In genomic region chr10:60081905-60082304, GRCm38 (mm10) we compare ENCODE assay signal across 8 mouse cellular contexts. TPM values are rescaled to one million over a fixed set of nuclear protein-coding genes. Genes with fewer than 3 reads are reported as not detected.
DNase-seq lines count a peak whose midpoint lies in the region; ATAC-seq and TF ChIP-seq lines count a peak whose summit lies in the region.

No protein-coding gene starts in this region.

- no peak overlapping the region for H3K9ac ChIP-seq in liver, adult 2 months (ENCODE audit: low read depth, low read length)
- H3K9ac ChIP-seq in heart, embryonic 15.5 days: no peak overlapping the region
- H3K9ac ChIP-seq in forebrain, embryonic 13.5 days: no peak overlapping the region
- H3K9ac ChIP-seq in forebrain, embryonic 14.5 days (ENCODE audit: low read length): no peak overlapping the region

- no peaks in the 10 kb centered on the region for H3K36me3 ChIP-seq in liver, adult 2 months (ENCODE audit: control insufficient read depth, insufficient read depth, low read length)
- no peaks in the 10 kb centered on the region for H3K36me3 ChIP-seq in heart, embryonic 15.5 days
- H3K36me3 ChIP-seq in forebrain, embryonic 13.5 days (ENCODE audit: poor library complexity, severe bottlenecking): no peaks in the 10 kb centered on the region
- no peaks in the 10 kb centered on the region for H3K36me3 ChIP-seq in forebrain, embryonic 14.5 days (ENCODE audit: control insufficient read depth, insufficient read depth, low read length)

- ATAC-seq in heart, embryonic 15.5 days (replicated peaks; ENCODE audit: insufficient number of reproducible peaks, insufficient read depth, low FRiP score, low read depth): peak; percentile 37
- ATAC-seq in forebrain, embryonic 13.5 days: no peak
- ATAC-seq in forebrain, embryonic 14.5 days: no peak

- WGBS in liver, adult 2 months: 50% methylated on average over 5 of the region's 5 CpGs
- WGBS in heart, embryonic 15.5 days: 24% methylated on average over 5 of the region's 5 CpGs
- WGBS in forebrain, embryonic 13.5 days: 59% methylated on average over 5 of the region's 5 CpGs
- WGBS in forebrain, embryonic 14.5 days: 67% methylated on average over 5 of the region's 5 CpGs

- H3K79me2 ChIP-seq in liver, adult 2 months (ENCODE audit: control insufficient read depth, insufficient read depth, low read length): no peaks in the 10 kb centered on the region

- H3K4me1 ChIP-seq in liver, adult 2 months (ENCODE audit: control insufficient read depth, insufficient read depth, low read length): 0 out of 2 replicates have a peak, but pooled peaks cover 5% of the 10 kb centered on the region
- peaks cover 65% of the 10 kb centered on the region for H3K4me1 ChIP-seq in heart, embryonic 15.5 days (replicated peaks)
- H3K4me1 ChIP-seq in forebrain, embryonic 13.5 days: peaks cover 22% of the 10 kb centered on the region
- H3K4me1 ChIP-seq in forebrain, embryonic 14.5 days (ENCODE audit: control insufficient read depth, insufficient read depth, low read length): peaks cover 7% of the 10 kb centered on the region

- no peak overlapping the region for H3K4me3 ChIP-seq in liver, adult 2 months (ENCODE audit: insufficient read depth, low read depth, low read length)
- H3K4me3 ChIP-seq in heart, embryonic 15.5 days: no peak overlapping the region
- no peak overlapping the region for H3K4me3 ChIP-seq in forebrain, embryonic 13.5 days
- H3K4me3 ChIP-seq in forebrain, embryonic 14.5 days (ENCODE audit: low read depth, low read length): no peak overlapping the region

- no peak for TF ChIP-seq POLR2A in liver, adult 2 months (IDR thresholded peaks at IDR 0.05; ENCODE audit: extremely low read depth, insufficient read depth, low read length)

- no peaks in the 10 kb centered on the region for H3K27me3 ChIP-seq in liver, adult 2 months (ENCODE audit: control insufficient read depth, insufficient read depth, low read length)
- peaks cover 3% of the 10 kb centered on the region; the same call in 1 of the 2 replicates for H3K27me3 ChIP-seq in heart, embryonic 15.5 days
- H3K27me3 ChIP-seq in forebrain, embryonic 13.5 days: no peaks in the 10 kb centered on the region
- H3K27me3 ChIP-seq in forebrain, embryonic 14.5 days (replicated peaks; ENCODE audit: control insufficient read depth, insufficient read depth, low read length): no peaks in the 10 kb centered on the region

- no peaks in the 10 kb centered on the region for H3K9me3 ChIP-seq in heart, embryonic 15.5 days (replicated peaks)
- H3K9me3 ChIP-seq in forebrain, embryonic 13.5 days (replicated peaks): no peaks in the 10 kb centered on the region
- no peaks in the 10 kb centered on the region for H3K9me3 ChIP-seq in forebrain, embryonic 14.5 days (replicated peaks; ENCODE audit: control insufficient read depth, low read length)

- no peak overlapping the region for H3K4me2 ChIP-seq in heart, embryonic 15.5 days
- H3K4me2 ChIP-seq in forebrain, embryonic 13.5 days: no peak overlapping the region
- no peak overlapping the region for H3K4me2 ChIP-seq in forebrain, embryonic 14.5 days (ENCODE audit: low read length)

- no peak for TF ChIP-seq CTCF in liver, adult 2 months (IDR thresholded peaks at IDR 0.05; ENCODE audit: low read depth, low read length)

- peak; percentile 13 for DNase-seq in liver, adult 2 months (ENCODE audit: extremely low read depth, low read depth, low spot score)
- no peak for DNase-seq in liver
- peak; percentile 57 to 71 for DNase-seq in adrenal gland, postnatal 36 days
- peak; percentile 19 to 42 for DNase-seq in left cerebral cortex, adult 18-20 months (ENCODE audit: low spot score in 2 of 2)
- peak; percentile 94 for DNase-seq in ovary, adult 18-20 months (ENCODE audit: low spot score)
- no peak for DNase-seq in forebrain, embryonic 14.5 days (ENCODE audit: low spot score)

- H3K27ac ChIP-seq in liver, adult 2 months (replicated peaks; ENCODE audit: insufficient read depth, low read depth, low read length): no peak overlapping the region
- H3K27ac ChIP-seq in heart, embryonic 15.5 days: peak overlapping the region; percentile 84
- no peak overlapping the region for H3K27ac ChIP-seq in forebrain, embryonic 13.5 days
- no peak overlapping the region for H3K27ac ChIP-seq in forebrain, embryonic 14.5 days (ENCODE audit: low read depth, low read length)

RNA-seq across cellular contexts. Expression of gene Spock2, which starts 24.1 kb away (rescaled TPM):
- total RNA-seq in liver, adult 2 months (2014; rRNA removed): 0.18 and 0.40 TPM in 2 replicates
- 0.34 and 0.40 TPM in 2 replicates for polyA plus RNA-seq in liver, adult 2 months (2012; rRNA removed)
- total RNA-seq in adrenal gland, postnatal 36 days (2021): 10 to 100 TPM; 29.0 to 34.4 TPM
- 3.8 and 8.8 TPM in 2 replicates for polyA plus RNA-seq in heart, embryonic 15.5 days (2015; fragmentation: Nextera tagmentation; extraction: Ambion mirVana)
- total RNA-seq in left cerebral cortex, adult 18-20 months (2021): 100 to 1,000 TPM; 536 to 539 TPM
- 19.7 and 25.9 TPM in 2 replicates for polyA plus RNA-seq in forebrain, embryonic 13.5 days (2015; fragmentation: Nextera tagmentation; extraction: Ambion mirVana)
- polyA plus RNA-seq in forebrain, embryonic 14.5 days (2014; fragmentation: Nextera tagmentation; extraction: Ambion mirVana): 23.5 and 36.1 TPM in 2 replicates

Comparison
In these comparisons a context has a peak if more than half of its experiments do, and no peak if none do; other contexts are left out.
1. DNase-seq: peak in liver, adult 2 months (single experiment), adrenal gland, postnatal 36 days (2 of 2), left cerebral cortex, adult 18-20 months (2 of 2) and ovary, adult 18-20 months (single experiment); none in liver (single experiment) and forebrain, embryonic 14.5 days (single experiment).